Mouse (Mus musculus) brain, embryonic 18.5 days (tissue): ENCODE measurements at regions not wholly inside any gene's neighbourhood (a gene's known extent, or its start where the extent isn't known, plus 50 kb on each side); places are given as distances from the start of the nearest gene placed in this dataset.
"Not testable (repeated sequence)": the region's sequence is repeated elsewhere in the genome, so short reads cannot be mapped to it uniquely, and the experiment has no call there.

Experiments used
- DNase-seq: peaks from one replicate; pipeline ENCODE4 v3.0.0-alpha.2; 2012; ENCODE audit warnings: low read depth, low spot score

DNA sequence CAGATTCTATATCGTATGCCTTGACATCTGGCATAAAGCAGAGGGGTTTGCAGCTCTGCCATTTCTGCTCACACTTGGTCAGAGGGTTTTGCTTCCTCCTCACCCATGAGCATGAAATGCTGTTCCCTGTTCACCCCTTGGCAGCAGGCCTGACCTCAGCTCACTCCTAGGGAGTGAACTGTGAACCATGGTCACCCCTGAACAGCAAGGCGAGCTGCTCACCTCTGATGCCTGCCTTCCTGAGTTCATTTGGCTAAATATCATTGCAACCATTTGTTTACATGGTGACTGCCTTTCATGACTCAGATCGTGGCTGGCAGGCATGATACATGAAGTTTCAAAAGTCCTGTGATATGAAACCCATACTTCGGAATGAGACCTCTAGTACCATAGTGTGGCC is 418.2 kb downstream of the Tcerg1l start:
- no peak for DNase-seq

DNA sequence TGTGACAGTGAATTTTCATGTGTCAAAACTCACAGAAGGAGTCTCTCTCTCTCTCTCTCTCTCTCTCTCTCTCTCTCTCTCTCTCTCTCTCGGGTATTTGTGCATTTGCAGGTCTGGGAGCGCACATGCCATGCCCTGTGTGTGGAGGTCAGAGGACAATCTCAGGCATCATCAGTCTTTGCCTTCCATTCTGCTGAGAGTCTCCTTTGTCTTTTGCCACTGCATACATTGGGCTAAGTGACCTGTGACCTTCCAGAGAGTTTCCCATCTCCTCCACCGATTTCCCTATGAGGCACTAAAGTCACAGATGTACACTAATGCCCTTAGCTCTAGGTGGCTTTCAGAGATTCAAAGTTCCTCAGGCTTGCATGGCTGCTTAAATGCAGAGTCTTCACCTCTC is 391.7 kb downstream of the Tcerg1l start:
- no peak for DNase-seq

DNA sequence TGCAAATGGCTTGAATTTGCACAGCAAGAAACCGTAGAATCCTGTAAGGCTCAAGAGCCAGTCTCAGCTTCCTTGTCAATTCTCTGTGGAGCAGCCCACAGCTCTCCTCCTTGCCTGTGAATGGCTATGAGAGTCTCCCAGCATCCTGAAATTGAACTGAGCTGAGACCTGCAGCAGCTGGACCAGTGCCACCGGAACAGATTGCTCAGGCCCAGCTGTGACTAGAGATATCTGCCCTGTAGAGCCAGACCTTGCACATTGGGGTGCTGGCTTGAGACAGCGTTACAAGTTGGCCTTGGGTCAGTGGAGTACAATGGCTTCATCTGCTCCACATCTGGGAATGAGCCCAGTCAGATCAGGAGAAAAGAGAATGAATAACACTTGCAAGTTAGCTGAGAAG is 390.6 kb downstream of the Tcerg1l start:
- DNase-seq, result no peak

DNA sequence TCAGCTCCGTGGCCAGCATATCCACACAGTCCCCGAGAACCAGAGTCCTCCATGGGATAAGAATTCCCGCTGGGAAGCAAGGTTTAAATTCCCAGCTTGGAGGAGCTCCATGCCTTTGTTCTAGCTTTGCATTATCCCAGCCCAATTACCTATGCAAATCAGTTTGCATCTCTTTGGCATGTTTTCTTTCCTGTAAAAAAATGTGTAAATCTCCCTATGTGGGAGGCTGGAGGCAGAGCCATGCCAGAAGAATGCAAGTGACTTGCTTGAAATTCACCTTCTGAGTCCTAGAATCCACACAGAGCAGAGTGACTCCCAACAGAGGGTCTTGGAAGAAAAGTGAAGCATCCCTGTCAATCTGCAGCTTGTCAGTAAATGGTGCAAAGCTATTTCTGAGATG is 388.9 kb downstream of the Tcerg1l start:
- DNase-seq, result peak; percentile 24

DNA sequence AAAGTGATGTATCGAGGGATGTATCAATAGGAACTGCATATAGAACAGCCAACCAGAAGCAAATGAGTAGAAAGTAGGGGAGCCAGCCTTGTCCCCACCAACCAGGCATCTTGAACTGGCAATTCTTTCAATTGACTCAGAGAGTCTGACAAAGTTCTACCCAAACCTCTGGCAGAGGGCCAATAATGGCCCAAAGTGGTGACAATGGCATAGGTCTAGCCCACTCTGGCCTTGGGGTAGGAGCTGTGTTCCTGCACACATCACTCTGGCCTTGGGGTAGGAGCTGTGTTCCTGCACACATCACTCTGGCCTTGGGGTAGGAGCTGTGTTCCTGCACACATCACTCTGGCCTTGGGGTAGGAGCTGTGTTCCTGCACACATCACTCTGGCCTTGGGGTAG is 373.5 kb downstream of the Tcerg1l start:
- not testable (repeated sequence) for DNase-seq

DNA sequence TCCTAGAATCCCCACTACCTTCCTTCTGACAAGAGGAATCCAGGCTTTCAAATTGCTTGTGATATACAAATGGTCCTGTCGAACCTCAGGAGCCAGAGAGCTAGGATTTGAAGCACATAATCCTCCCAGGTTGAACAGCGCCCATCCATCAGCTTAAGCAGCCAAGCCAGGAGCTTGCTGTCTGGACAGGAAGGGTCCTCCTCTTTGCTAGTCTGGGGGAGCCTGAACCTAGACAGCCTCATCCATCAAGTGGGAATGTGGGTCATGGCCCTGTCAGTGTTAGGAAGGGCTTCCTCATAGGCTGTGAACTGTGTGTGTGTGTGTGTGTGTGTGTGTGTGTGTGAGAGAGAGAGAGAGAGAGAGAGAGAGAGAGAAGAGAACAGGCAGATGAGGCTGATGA is 345.8 kb downstream of the Tcerg1l start:
- DNase-seq, result no peak

DNA sequence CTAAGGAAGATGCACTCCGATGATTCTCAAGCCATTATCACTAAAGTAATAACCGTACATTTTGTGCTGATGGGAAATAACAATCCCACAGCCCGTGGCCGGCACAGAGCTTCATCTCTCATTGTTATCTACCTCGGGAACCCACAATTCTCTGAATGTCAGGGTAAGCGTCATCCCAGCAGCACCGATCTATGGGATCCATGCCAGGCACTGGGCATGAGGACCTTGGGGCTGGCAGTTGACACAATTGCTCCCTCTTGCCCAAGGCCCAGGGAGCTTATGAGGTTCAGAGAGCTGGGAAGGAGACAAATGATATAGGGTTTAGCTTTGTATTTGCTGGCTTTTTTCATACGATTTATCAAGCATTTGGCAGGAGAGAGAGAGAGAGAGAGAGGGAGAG is 342.8 kb downstream of the Tcerg1l start:
- DNase-seq, result no peak

DNA sequence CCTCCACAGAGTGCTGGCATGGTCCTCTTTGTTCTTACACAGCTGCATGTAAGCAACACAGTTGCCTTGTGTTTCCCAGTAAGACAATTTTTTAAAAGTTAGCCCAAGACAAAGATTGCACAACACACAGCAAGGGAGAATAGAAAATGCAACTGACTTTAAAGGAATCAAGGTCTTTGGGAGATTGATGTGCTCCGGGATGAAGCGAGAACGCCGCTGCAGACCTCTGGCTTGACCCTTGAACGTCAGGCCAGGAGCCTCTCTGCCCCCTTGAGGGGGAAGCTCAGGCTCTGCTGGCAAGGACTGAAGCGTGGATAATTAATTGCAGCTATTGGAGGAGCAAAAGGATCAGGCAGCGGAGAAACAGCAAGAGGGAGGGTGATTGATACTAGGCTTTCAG is 336.4 kb downstream of the Tcerg1l start:
- DNase-seq, result no peak

DNA sequence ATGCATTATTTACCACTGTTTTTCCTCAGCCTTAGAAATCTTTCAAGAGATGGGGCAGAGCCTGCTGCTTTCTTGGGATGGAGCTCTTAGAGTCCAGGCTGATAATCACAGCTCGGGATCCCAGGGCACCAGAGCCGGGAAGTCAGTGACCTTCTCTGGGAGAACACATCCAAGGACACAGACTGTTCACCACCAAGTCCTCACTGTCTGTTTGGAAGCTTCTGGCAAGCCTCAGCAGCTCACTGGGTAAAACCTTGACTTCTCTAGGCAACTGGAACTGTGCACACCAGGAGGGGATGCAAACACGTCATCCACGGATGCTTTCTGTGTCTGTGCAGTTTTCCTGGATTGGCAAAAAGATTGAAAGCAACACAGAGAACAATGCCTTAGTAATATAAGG is 330.6 kb downstream of the Tcerg1l start:
- DNase-seq, result no peak

DNA sequence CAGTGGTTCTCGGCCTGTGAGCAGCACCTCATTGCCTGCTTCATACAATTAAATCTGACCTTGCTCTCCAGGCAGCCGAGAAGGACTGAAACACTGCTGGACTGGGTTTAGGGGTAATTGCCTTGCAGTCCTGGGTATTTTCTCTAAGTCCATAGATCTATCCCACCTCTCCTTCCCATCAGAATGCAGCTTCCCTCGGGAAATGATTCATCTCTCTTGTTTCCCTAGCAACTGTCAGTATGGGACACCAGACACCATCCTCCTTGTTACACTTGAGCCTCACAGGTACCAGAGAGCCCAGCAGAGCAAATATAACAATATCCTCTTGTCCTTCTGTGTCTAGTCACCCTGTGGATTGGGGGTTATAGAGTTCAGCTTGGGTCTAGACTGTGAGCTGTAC is 322.3 kb downstream of the Tcerg1l start:
- peak; percentile 6 for DNase-seq

DNA sequence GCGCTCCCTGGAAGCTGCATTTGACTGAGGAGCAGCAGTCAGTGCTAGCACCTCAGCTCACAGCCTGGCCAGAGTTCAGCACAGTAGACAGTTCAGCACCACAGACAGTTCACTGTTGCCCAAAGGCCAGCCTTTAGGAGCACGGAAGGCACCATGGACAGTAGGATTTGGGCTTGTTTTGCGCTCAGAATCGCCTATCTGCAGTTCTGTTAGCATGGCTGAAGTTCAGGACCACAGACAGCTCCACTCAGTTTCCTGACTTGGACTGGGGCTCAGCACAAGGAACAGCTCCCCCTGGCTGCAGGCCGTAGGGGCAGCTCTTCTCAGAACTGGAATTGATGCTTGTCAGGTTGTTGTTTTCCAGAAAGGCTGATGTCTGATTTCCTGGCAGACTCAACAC is 313.6 kb downstream of the Tcerg1l start:
- peak; percentile 12 for DNase-seq

DNA sequence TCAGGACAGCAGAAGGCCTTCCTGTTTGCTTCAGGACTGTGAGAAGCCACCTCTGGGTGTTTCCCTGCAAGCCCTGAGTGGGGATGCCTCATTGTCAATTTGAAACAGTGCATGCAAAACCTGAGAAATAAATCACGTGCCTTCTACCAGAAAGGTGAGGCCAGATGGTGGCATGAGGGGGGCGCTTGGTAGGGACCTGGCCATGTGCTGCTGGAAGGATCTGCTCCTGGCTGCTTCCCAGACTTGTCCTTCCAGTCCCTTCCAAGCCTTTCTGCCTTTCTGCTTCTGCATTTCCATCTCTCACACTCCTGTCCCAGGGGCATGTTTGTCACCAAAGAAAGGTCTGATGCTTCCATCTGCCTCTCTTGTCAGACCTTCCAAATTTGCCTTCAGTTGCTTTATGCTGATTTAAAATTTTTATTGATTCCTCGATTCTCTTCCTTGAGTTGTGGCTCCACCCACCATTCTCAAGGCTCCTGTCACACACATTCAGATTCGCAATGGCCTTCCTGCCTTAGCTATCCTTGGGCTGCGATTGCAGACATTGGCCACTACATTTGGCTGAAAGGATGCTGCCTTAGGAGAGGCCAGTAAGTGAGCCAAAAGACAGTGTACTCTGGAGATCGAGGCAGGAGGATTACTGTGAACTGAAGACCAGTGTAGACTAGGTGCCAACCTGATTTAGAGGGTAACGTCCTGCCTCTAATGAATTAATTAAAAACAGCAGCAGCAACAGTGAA is 289.9 kb downstream of the Tcerg1l start:
- DNase-seq, result no peak

DNA sequence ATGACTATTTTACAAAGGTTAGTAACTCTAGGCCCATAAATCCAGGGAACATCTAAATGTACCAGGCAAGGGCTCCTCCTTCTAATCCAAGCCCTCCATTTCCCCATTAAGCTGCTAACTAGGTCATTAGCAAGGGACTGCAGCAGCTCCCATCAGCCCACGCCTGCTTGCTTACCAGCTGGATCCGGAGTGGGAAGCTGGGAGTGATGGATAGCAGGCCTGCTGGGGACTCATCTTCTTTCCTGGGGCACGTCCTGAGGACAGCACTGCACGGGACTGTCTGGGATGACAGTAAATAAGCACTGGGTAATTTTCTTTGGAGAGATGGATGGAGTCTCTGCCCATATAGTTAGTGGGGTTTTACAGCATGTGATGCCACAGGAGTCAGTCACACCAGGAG is 276.0 kb downstream of the Tcerg1l start:
- DNase-seq, result no peak

DNA sequence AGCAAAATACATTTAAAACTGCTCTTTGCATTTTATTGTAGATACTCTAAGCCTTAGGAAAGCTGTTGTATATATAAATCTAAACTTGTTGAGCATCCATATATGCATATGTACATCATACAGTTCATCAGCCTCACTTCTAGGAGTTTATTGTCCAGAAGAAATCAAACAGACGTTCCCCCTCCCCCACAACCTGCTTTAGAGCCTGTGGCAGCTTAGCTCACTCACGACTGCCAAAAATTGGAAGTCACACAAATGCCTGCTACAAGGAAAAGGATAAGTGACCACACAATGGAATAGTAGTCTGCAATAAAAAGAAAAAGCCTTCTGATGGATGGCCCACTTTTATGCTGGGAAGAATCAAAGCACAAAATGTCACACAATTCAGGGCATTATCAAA is 267.8 kb downstream of the Tcerg1l start:
- no peak for DNase-seq

DNA sequence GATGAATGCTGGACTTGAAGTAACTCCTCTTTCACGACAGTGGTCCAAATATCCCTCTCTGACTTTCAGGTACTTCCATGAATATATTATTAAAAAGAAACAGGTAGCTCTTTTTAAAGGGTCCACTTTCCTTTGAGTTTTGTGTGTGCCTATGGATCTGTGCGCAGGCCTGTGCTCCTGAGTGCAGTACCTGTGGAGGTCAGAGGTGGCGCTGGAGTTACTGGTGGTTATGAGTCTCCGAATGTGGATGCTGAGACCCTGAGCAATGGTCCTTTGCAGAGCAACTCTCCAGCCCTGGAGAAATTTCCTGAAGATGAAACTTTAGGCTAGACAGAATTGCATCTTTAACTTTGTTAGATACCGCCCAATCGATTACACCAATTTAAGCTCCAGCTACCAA is 264.1 kb downstream of the Tcerg1l start:
- no peak for DNase-seq

DNA sequence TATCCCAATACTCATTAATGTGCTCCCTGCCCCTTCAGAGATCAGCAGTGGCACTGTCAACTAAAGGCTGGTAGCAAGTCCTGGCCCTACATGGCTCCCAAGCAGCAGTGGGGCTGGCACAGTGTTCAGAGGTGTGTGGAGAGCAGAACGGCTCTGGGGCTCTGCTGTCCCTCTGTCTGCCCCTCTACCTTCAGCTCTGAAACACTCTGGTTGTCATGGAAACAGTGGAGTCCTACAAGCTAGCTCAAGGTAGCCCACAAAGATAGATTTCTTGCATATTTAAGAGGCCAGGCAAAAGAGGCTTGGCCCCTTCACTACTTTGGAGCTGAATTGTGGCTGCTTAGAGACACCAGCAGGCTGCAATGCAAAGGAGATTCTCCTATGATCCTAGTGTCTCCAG is 259.6 kb downstream of the Tcerg1l start:
- no peak for DNase-seq

DNA sequence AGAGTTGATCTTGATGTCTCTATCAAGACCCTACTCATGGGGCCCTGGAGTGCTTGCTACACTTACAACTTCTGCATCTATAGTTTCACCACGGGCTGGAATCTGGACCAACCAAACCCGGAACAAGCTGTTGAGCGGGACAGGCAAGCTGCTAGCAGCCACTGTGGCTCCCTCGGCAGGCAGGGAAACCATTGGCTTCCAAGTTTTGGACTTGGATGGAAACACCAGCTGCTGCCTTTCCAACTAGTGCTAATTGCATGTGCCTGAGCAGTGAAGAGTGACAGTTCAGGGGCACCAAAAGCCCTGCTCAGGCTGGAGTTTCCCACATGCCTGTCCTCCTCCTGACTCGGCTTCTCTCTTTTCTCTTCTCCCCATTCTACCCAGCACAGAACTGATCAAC is 257.8 kb downstream of the Tcerg1l start:
- no peak for DNase-seq

DNA sequence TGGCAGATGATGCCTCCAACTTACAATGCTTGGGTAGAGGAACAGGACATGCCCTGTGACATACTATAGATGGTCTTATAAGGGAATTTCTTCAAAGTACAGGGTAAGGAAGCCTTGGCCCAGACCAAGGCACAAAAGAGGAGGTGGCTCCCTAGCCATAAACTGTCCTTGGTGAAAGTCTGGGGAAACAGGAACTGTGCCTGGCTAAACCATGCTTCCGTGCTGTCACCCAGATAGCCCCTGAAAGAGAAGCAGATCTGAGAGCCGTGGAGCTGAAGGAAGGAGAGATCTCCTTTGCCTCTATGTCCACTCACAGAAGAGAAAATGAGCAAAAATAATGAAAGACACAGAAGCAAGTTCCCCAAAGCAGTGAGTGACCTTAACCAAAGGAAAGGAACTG is 248.0 kb downstream of the Tcerg1l start:
- no peak for DNase-seq

DNA sequence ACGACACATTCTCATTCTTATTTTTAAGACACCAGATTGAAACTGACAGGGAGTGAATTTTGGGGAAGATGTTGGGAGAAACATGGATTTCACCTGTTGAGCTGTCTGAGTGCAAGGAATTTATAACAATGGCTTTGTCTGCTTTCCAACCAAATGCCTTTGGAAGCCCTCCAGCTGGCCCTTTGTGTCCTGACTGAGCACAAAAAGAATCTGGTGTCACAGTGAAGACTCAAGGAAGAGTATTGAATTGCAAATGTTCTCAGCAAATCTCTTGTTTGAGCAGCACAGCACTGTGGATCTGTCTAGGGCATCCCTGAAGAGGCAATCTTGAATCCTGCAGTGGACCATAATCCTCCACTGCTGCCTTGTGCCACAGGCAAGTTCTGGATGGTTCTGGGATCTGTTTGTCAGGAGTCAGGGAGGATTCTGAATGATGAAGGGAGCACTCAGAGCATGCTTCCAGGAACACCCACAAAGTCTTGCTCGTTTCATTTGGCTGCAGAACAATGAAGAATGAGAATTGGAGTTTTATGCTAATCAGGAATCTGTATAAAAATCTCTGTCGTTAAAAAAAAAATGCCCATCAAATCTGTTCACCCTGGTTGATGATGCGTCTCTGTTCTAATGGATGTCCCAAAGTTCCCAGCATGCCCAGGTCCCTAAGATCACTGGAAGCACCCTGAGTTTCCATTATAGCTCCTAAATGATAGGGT is 243.9 kb downstream of the Tcerg1l start:
- DNase-seq, result no peak
